Mouse (Mus musculus): ENCODE data around the gene Gm8220. TPM values are rescaled to one million over a fixed set of nuclear protein-coding genes. Genes with fewer than 3 reads are reported as not detected.
"Not testable (repeated sequence)": the region's sequence is repeated elsewhere in the genome, so short reads cannot be mapped to it uniquely, and the experiment has no call there.

The Gm8220 gene
- polyA plus RNA-seq (2015; fragmentation: Nextera tagmentation; extraction: Ambion mirVana): not detected in 2 replicates

DNA sequence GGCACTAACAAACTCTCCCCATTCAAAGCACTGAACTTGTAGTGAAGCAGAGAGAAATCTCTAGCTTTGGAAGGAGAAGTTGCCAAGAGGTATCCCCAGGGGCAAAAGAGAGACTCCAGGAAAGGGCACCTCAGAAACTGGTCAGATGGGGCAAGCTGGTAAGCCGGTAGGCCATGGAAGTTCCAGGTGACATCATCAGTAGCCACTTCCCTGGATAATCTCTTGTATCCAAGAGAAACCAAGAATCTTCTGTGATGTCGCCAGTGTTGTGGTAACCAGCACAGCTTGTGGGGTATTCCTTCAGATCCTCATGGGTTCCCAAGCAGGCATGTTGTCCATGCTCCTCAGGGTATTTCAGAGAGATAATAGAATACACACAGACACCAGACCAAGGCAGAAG, at the start of gene Gm8220:
TSS of gene Gm8220 (plus strand) at position 301 of the 400 bp plus-strand sequence.
- H3K27ac ChIP-seq; H3K4me2 ChIP-seq; ATAC-seq (ENCODE audit: insufficient number of reproducible peaks, low FRiP score, low TSS enrichment, low read depth); H3K36me3 ChIP-seq; H3K4me3 ChIP-seq; H3K4me1 ChIP-seq; H3K27me3 ChIP-seq; H3K9me3 ChIP-seq; H3K9ac ChIP-seq: not testable (repeated sequence)
- 92% methylated on average over 2 of the region's 2 CpGs for WGBS

- H3K36me3 ChIP-seq: no peaks in the 10 kb centered on the region
- no peak overlapping the region for H3K9ac ChIP-seq
- H3K4me1 ChIP-seq: no peaks in the 10 kb centered on the region
- H3K27ac ChIP-seq: no peak overlapping the region
- no peaks in the 10 kb centered on the region for H3K27me3 ChIP-seq
- 91% methylated on average over 16 of the region's 16 CpGs for WGBS
- ATAC-seq (ENCODE audit: insufficient number of reproducible peaks, low FRiP score, low TSS enrichment, low read depth): no peak
- H3K4me3 ChIP-seq: no peak overlapping the region
- H3K9me3 ChIP-seq: no peaks in the 10 kb centered on the region
- no peak overlapping the region for H3K4me2 ChIP-seq
Measured at GRCm38 (mm10) chr14:44248039-44248438, 37.3 kb upstream of the Gm8220 start.

DNA sequence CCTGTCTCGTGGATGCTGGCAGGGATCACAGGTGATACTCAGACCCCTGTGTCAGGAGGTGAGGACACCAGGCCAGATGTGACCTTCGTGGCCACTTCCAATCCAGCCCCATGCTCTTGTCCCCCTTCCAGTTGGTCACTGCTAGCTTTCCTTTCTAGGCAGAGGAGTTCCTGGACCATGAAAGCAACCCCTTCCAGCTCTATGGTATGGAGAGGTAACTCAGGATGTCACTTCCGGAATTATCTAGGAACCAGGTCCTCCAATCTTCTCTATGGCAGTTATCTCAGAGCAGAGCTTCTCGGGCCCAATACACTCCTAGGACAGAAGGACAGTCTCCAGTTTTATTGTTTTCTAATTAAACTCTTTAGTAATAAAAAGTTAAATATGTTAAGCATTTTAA, 26.7 kb downstream of the Gm8220 start:
- WGBS: 72% methylated on average over 4 of the region's 4 CpGs
- H3K9me3 ChIP-seq: not testable (repeated sequence)

DNA sequence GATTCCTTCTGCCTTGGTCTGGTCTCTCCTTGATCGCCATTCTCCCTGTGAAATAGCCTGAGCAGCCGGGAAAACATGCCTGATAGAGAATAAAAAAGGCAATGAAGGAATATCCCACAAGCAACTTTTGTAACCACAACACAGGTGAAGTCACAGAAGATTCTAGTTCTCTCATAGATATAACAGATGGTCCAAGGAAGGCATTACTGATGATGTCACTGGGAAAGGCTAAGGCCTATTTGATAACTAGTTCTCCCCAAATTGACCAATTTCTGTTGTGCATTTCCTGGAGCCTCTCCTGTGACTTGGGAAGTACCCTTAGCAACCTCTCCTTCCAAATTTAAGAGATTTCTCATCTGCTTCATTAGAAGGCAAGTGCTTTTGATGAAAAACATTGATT, 53.1 kb downstream of the Gm8220 start, which contains the start of gene Gm5930:
TSS of gene Gm5930 (minus strand) at position 101 of the 400 bp plus-strand sequence.
- not testable (repeated sequence) for H3K4me3 ChIP-seq
- WGBS: no CpG with 5 or more reads among the region's 2 CpGs

More for the DNA sequence above, 26.7 kb downstream of the Gm8220 start:
- H3K4me1 ChIP-seq; H3K36me3 ChIP-seq; H3K9ac ChIP-seq; H3K27ac ChIP-seq; H3K27me3 ChIP-seq; H3K4me2 ChIP-seq; ATAC-seq (ENCODE audit: insufficient number of reproducible peaks, low FRiP score, low TSS enrichment, low read depth); H3K4me3 ChIP-seq: not testable (repeated sequence)

More for the DNA sequence above, 53.1 kb downstream of the Gm8220 start, which contains the start of gene Gm5930:
- ATAC-seq (ENCODE audit: insufficient number of reproducible peaks, low FRiP score, low TSS enrichment, low read depth); H3K4me1 ChIP-seq; H3K27me3 ChIP-seq; H3K36me3 ChIP-seq; H3K4me2 ChIP-seq; H3K27ac ChIP-seq; H3K9ac ChIP-seq; H3K9me3 ChIP-seq: not testable (repeated sequence)

Other genes with a start within 250 kb of the Gm8220 start
- gene Ear2, start 182.9 kb upstream of the Gm8220 start, polyA plus RNA-seq (2015; fragmentation: Nextera tagmentation; extraction: Ambion mirVana): 0.37 TPM in 1 of 2 replicates, not detected in the other
- not detected in 2 replicates for gene Gm3327, start 161.7 kb upstream of the Gm8220 start, polyA plus RNA-seq (2015; fragmentation: Nextera tagmentation; extraction: Ambion mirVana)
- gene Gm8212, start 87.9 kb upstream of the Gm8220 start, polyA plus RNA-seq (2015; fragmentation: Nextera tagmentation; extraction: Ambion mirVana): not detected in 2 replicates
- not detected in 2 replicates for gene 4930503E14Rik, start 72.3 kb upstream of the Gm8220 start, polyA plus RNA-seq (2015; fragmentation: Nextera tagmentation; extraction: Ambion mirVana)
- gene Gm5930, start 53.0 kb downstream of the Gm8220 start, polyA plus RNA-seq (2015; fragmentation: Nextera tagmentation; extraction: Ambion mirVana): not detected in 2 replicates
- gene Gm8229, start 79.8 kb downstream of the Gm8220 start, polyA plus RNA-seq (2015; fragmentation: Nextera tagmentation; extraction: Ambion mirVana): not detected in 2 replicates
- not detected in 2 replicates for gene Gm3371, start 125.1 kb downstream of the Gm8220 start, polyA plus RNA-seq (2015; fragmentation: Nextera tagmentation; extraction: Ambion mirVana)
- not detected in 2 replicates for gene Gm8232, start 148.1 kb downstream of the Gm8220 start, polyA plus RNA-seq (2015; fragmentation: Nextera tagmentation; extraction: Ambion mirVana)
- not detected in 2 replicates for gene BC061237, start 206.9 kb downstream of the Gm8220 start, polyA plus RNA-seq (2015; fragmentation: Nextera tagmentation; extraction: Ambion mirVana)
- not detected in 2 replicates for gene Gm17093, start 232.7 kb downstream of the Gm8220 start, polyA plus RNA-seq (2015; fragmentation: Nextera tagmentation; extraction: Ambion mirVana)